Mouse (Mus musculus) urinary bladder, postnatal 0 days (tissue): ENCODE results near the gene Sirt7. TPM values are rescaled to one million over a fixed set of nuclear protein-coding genes. Genes with fewer than 3 reads are reported as not detected.

Source experiments
- microRNA-seq: library from miRNA; unstranded; fragments of <30 nt; microRNA quantifications from one replicate; pipeline ENCODE4, GENCODE M21; 2016
- polyA plus RNA-seq: library from polyadenylated mRNA; unstranded; fragments of >200 nt; fragmentation: Nextera tagmentation; extraction: Ambion mirVana; gene quantifications from 2 replicates; pipeline ENCODE4 v1.2.1, GENCODE M21; 2015

The Sirt7 gene
- polyA plus RNA-seq: 24.9 and 25.5 TPM in 2 replicates

GRCm38 (mm10) chr11:120625152-120625775, at the start of gene Sirt7:
TSS of gene Sirt7 (minus strand) at chr11:120625240.

GRCm38 (mm10) chr11:120672687-120673593, 47.9 kb upstream of the Sirt7 start, which contains the start of gene Aspscr1:
TSS of gene Aspscr1 (plus strand) at chr11:120672973.

DNA sequence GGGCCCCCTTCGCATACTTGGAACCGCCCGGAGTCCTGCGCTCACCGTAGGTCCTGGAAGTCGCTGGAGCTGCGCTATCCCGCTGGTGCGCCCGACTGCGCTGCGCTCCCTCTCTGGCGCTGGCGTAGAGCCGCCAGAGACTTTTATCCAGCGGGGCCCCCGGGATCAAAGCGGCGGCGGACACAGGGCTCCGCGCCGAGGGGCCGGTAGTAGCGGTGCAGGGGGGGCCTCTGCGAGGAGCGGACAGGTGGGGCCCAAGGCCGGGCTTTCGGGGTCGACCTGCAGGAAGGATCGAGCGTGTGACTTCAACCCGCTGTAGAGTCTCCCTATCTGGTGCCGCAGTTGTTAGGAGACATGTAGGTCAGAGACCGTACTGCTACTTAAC, 36.0 kb upstream of the Sirt7 start, which contains the start of gene Notum:
TSS of gene Notum (minus strand) at position 100 of the 385 bp plus-strand sequence.

GRCm38 (mm10) chr11:120648001-120648476, 23.0 kb upstream of the Sirt7 start, which contains the start of gene Myadml2:
TSS of gene Myadml2 (minus strand) at chr11:120648158.

GRCm38 (mm10) chr11:120643601-120643987, 18.6 kb upstream of the Sirt7 start, which contains the start of gene Pycr1:
TSS of gene Pycr1 (minus strand) at chr11:120643769.

GRCm38 (mm10) chr11:120633520-120634343, 8.7 kb upstream of the Sirt7 start, which contains the start of gene Mafg:
TSS of gene Mafg (minus strand) at chr11:120633600.

GRCm38 (mm10) chr11:120617519-120618112, 7.4 kb downstream of the Sirt7 start, which contains the start of gene Pcyt2:
TSS of gene Pcyt2 (minus strand) at chr11:120617936.

DNA sequence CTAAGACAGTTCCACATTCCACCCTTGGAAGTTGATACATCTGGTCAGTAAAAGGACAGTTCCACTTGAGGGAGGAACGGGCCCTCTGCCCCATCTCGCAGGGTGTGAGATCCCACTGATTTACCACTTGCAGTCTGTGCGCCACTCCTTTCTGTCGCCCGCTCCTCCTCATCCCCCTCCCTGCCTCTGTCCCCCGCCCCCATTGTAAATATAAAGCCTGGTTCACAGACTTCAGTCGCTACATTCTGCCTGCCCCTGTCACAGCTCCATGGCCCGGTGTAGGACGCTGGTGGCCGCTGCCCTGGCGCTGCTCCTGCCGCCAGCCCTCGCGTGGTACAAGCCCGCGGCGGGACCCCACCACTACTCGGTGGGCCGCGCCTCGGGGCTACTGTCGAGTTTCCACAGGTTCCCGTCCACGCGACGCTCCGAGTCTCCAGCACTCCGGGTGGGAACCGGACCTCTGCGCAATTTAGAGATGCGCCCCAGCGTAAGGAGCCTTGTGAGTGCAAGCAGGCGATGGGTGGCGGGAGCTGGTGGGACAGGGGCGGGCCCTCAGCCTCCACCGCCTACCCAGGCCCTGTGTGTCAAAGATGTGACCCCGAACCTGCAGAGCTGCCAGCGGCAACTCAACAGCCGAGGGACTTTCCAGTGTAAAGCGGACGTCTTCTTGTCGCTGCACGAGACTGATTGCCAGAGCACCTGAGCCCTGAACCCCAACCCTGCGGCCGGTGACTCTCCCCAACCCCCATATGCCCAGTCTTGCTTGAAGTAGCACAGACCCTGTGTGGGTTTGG, 16.6 kb downstream of the Sirt7 start, which contains the start of gene Npb:
TSS of gene Npb (plus strand) at position 237 of the 794 bp plus-strand sequence.

DNA sequence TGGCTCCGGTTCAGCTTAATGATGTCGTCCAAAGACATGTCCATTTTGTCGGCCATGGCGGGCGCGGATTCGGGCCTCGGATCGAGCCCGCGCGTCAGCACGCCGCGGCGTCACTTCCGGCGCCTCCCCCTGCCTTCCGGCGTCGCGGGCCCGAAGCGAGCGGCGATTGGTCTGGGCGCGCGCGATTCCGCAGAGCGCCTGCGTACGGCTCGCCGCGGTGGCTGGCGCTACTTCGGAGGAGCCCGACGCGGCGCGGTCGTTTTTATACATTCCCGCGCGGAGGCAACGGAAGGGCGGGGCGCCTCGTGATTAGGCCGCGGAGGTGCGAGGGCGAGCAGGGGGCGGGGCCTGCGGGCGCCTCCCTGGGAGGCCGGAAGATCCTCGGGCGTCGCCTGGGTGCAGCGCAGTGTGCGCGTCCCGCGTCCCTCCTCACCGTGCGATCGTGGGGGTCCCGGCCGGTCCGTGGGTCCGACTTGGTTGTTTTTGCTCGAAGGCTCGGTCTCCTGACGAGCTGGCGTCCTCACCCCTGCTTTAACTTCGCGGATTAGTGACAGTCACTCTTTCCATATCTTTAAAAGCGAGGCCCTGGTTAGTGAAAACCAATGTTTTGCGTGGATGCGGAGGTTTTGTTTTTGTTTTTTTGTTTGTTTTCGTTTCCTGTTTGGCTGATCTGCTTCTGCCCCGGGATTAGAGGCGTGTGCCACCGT, 26.6 kb downstream of the Sirt7 start, which contains the start of the genes Alyref and Anapc11:
TSS of gene Alyref (minus strand) at position 83 of the 707 bp plus-strand sequence.
TSS of gene Anapc11 (plus strand) at position 139 of the 707 bp plus-strand sequence.

DNA sequence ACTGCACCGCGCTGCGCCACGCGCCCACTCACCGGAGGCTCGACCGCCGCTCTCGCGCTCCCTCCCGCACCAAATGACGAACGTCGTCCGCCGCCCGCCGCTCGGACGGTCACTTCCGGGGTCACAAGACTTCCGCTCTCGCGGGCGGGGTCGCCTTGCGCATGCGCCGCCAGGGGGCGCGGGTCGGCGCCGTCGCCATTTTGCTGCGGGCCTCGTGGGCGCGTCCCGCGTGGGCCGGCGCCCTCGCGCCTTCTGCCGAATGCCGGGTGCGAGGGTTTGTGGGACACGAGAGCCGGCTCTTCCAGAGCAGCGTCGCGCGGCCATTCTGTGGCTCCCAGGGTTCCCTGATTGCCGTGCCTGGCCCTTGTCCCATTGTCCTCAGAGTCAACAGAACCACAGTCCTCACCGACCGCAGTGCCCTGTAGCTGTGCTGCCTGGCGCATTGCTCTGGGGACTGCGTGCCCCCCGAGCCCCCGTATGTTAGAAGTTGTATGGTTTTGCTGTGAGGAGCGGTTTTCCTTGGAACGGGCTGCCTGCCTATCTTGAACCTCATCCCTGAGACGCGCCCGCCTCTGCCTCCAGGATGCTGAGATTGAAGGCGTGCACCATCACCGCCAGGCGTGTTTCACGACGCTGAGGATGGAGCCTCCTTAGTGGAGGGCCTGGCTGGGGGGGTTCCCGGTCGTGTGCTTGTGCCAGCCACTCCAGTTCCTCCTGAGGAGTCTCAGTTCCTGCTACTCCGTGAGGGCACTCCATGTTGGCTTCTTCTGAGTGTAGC, 43.4 kb downstream of the Sirt7 start, which contains the start of gene Arhgdia:
TSS of gene Arhgdia (minus strand) at position 135 of the 778 bp plus-strand sequence.

DNA sequence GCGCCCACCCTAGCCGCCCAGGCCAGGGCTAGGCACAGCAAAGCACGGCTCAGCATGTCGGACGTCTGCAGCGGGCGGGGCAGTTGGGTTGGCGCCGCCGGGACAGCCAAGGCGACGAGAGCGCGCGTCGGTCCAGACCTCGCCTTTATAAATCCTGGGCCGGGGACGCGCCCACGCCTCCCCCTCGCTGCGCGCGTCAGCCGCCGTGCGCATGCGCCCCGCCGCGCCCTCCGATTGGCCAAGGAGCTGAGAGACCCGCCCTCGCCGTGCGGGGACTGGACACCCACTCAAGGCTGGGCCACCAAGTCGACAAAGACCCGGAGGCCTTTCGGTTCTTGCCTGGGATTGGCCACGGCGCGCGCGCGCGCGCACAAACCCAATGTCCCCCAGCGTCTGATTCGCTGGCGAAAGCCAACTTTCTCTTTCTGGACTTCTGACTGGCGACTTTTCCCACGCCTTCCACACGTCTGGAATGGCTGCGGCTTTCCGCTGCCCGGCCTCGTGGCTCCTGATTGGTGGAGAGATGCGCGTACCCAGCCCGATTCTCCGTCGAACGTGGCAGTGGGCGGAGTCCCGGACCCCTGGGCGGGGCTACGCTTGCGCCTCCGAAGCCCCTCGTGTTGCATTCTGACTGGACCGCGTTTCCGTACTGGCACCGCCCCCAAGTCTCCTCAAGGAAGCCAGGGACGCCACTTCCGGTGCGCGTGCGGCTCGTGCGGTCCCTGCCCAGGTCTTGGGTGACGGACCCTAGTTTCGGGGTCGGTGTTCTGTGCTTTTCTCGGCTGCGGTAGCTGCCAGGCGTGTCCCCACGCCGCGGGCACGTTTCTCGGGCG, 52.1 kb downstream of the Sirt7 start, which contains the start of gene P4hb:
TSS of gene P4hb (minus strand) at position 502 of the 833 bp plus-strand sequence.

Small RNA genes within 50 kb of the gene (microRNA-seq; reads per million reads assigned to microRNA genes)
- not detected for gene Mir6936

Other genes with a start within 250 kb of the Sirt7 start
- 14.0 and 14.3 TPM in 2 replicates for gene Faap100, start 246.5 kb downstream of the Sirt7 start, polyA plus RNA-seq
- gene Nploc4, start 187.5 kb downstream of the Sirt7 start, polyA plus RNA-seq: 16.9 and 18.8 TPM in 2 replicates
- not detected in 2 replicates for gene Tspan10, start 182.6 kb downstream of the Sirt7 start, polyA plus RNA-seq
- not detected in 2 replicates for gene Pde6g, start 171.7 kb downstream of the Sirt7 start, polyA plus RNA-seq
- gene Oxld1, start 167.2 kb downstream of the Sirt7 start, polyA plus RNA-seq: 17.1 and 17.8 TPM in 2 replicates
- gene Ccdc137, start 167.1 kb downstream of the Sirt7 start, polyA plus RNA-seq: 13.1 and 15.9 TPM in 2 replicates
- gene Arl16, start 157.6 kb downstream of the Sirt7 start, polyA plus RNA-seq: 29.6 and 31.2 TPM in 2 replicates
- gene Mrpl12, start 140.6 kb downstream of the Sirt7 start, polyA plus RNA-seq: 91.2 and 100 TPM in 2 replicates
- gene Slc25a10, start 133.4 kb downstream of the Sirt7 start, polyA plus RNA-seq: 34.6 and 38.5 TPM in 2 replicates
- gene Gcgr, start 94.5 kb downstream of the Sirt7 start, polyA plus RNA-seq: 0.93 and 0.97 TPM in 2 replicates
- 157 and 172 TPM in 2 replicates for gene Mcrip1, start 75.5 kb downstream of the Sirt7 start, polyA plus RNA-seq
- not detected in 2 replicates for gene Ppp1r27, start 74.1 kb downstream of the Sirt7 start, polyA plus RNA-seq
- 515 and 546 TPM in 2 replicates for gene P4hb, start 52.0 kb downstream of the Sirt7 start, polyA plus RNA-seq
- 458 and 475 TPM in 2 replicates for gene Arhgdia, start 43.6 kb downstream of the Sirt7 start, polyA plus RNA-seq
- 162 and 194 TPM in 2 replicates for gene Alyref, start 26.9 kb downstream of the Sirt7 start, polyA plus RNA-seq
- gene Anapc11, start 26.8 kb downstream of the Sirt7 start, polyA plus RNA-seq: 165 and 166 TPM in 2 replicates
- 0.43 and 1.1 TPM in 2 replicates for gene Npb, start 16.8 kb downstream of the Sirt7 start, polyA plus RNA-seq
- 72.3 and 111 TPM in 2 replicates for gene Pcyt2, start 7.3 kb downstream of the Sirt7 start, polyA plus RNA-seq
- 19.3 and 22.6 TPM in 2 replicates for gene Mafg, start 8.4 kb upstream of the Sirt7 start, polyA plus RNA-seq
- gene Pycr1, start 18.5 kb upstream of the Sirt7 start, polyA plus RNA-seq: 22.5 and 33.3 TPM in 2 replicates
- gene Myadml2, start 22.9 kb upstream of the Sirt7 start, polyA plus RNA-seq: 0.28 TPM in 1 of 2 replicates, not detected in the other
- 2.6 and 4.4 TPM in 2 replicates for gene Notum, start 35.9 kb upstream of the Sirt7 start, polyA plus RNA-seq
- gene Aspscr1, start 47.7 kb upstream of the Sirt7 start, polyA plus RNA-seq: 72.0 and 79.9 TPM in 2 replicates
- gene Cenpx, start 88.5 kb upstream of the Sirt7 start, polyA plus RNA-seq: 94.9 and 105 TPM in 2 replicates
- 21.2 and 22.0 TPM in 2 replicates for gene Lrrc45, start 88.7 kb upstream of the Sirt7 start, polyA plus RNA-seq
- 10.7 and 14.6 TPM in 2 replicates for gene Rac3, start 96.2 kb upstream of the Sirt7 start, polyA plus RNA-seq
- gene Dcxr, start 102.0 kb upstream of the Sirt7 start, polyA plus RNA-seq: 31.5 and 35.7 TPM in 2 replicates
- 81.7 and 93.4 TPM in 2 replicates for gene Cbr2, start 106.9 kb upstream of the Sirt7 start, polyA plus RNA-seq
- gene Hmga1b, start 137.6 kb upstream of the Sirt7 start, polyA plus RNA-seq: 1.5 and 2.2 TPM in 2 replicates
- gene Rfng, start 159.0 kb upstream of the Sirt7 start, polyA plus RNA-seq: 19.7 and 20.3 TPM in 2 replicates
- 118 and 123 TPM in 2 replicates for gene Gps1, start 159.0 kb upstream of the Sirt7 start, polyA plus RNA-seq
- gene Dus1l, start 171.2 kb upstream of the Sirt7 start, polyA plus RNA-seq: 38.1 and 41.2 TPM in 2 replicates
- gene Fasn, start 199.3 kb upstream of the Sirt7 start, polyA plus RNA-seq: 17.8 and 30.1 TPM in 2 replicates